Mouse (Mus musculus) liver, adult 2 months (tissue): Measurements from ENCODE around the gene Ppp1r36.

Experiments
- CTCF ChIP-seq: fragments of 200-500 bp; IDR thresholded peaks from 2 replicates; pipeline ENCODE4 v1.5.1; 2011; ENCODE audit warnings: low read depth, low read length, control low read depth
- POLR2A ChIP-seq: fragments of 200-500 bp; IDR thresholded peaks from 2 replicates; pipeline ENCODE4 v1.6.1; 2011; ENCODE audit warnings: low read length, control low read depth; ENCODE audit not compliant: insufficient read depth; ENCODE audit errors: extremely low read depth

- TF ChIP-seq POLR2A (no peak), CTCF (no peak)
These were observed 47.4 kb downstream of the Ppp1r36 start for GRCm38 (mm10) chr12:76464651-76465252.
